Mouse (Mus musculus) ES-Bruce4 (cell line): ENCODE measurements around the gene Paics.

Source experiments
- CTCF ChIP-seq: IDR thresholded peaks from one replicate; pipeline ENCODE4 v1.8.1; 2011; ENCODE audit warnings: low read depth, low read length
- EP300 ChIP-seq: IDR thresholded peaks from 2 replicates; pipeline ENCODE4 v1.6.1; 2011; ENCODE audit warnings: low read depth, low read length; ENCODE audit not compliant: insufficient read depth

DNA sequence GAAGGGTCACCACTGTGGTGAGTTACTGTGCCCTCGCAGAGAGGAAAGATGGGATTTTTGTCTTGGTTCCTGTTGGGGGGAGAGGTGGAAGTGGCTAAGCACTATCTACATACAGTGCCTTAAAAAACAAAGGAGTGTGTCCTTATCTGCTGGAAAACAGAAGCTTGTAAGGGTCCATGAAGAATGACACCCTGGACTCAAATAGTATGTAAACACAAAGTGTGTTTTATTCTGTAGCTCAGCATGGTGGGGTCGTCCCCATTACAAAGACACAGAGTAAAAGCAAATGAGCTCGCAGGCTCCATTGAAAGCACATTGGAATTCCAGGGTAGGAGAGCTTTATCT lies 45.0 kb upstream of the Paics start:
- no peak for TF ChIP-seq CTCF
- TF ChIP-seq EP300: no peak
